35 mouse cellular contexts compared by ENCODE assay signal in the genomic region with DNA sequence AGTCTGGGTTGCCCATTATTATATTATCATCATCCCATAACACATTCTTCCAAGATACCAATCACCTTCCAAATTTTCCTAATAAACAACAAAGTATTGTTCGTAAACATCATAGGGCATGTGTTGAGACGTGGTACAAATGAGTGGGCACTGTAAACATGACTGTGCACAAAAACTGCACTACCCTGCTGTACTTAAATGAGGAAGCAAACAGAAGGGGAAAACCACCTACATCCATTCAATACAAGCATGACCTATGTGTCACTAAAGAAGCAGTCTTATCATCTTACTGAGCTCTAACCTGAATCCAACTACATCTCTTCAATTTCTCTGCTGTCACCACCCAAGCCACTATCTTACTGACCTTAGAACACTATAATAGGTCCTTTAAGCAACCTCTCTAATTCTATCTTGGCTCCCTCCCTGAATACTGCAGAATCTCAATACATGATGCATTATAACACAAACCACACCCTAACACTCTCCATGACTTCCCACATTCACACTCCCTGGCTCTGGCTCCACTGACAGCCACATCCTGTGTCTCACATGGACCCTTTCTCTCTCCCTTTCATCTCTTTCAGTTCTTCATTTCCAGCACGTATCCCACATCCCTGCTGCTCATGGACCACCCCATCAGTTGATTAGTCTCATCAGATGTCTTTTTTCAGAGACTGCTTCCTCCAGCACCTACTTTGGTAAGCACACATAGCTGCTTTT. TPM values are rescaled to one million over a fixed set of nuclear protein-coding genes. Genes with fewer than 3 reads are reported as not detected.
DNase-seq lines count a peak whose midpoint lies in the region; ATAC-seq lines count a peak whose summit lies in the region.
"Had no signal": no experiment of that assay in that cellular context is flagged by ENCODE, and none has a peak within 500 bp of the region (broad histone marks: within the 10 kb centered on the region; RNA-seq: fewer than 3 reads in every experiment).

No protein-coding gene starts in this region.

- no peaks in the 10 kb centered on the region for H3K36me3 ChIP-seq in splenic B cell, adult 2 months (ENCODE audit: control insufficient read depth, insufficient read depth, low read length, poor library complexity, severe bottlenecking)
- H3K36me3 ChIP-seq: embryonic facial prominence, embryonic 13.5 days; forebrain, embryonic 10.5 days; forebrain, embryonic 15.5 days; heart, embryonic 13.5 days; limb, embryonic 13.5 days; liver, embryonic 12.5 days; midbrain, embryonic 10.5 days; midbrain, embryonic 15.5 days; stomach, embryonic 15.5 days had no signal

- H3K27me3 ChIP-seq in splenic B cell, adult 2 months (ENCODE audit: control insufficient read depth, insufficient read depth, low read length, poor library complexity, severe bottlenecking), result no peaks in the 10 kb centered on the region
- H3K27me3 ChIP-seq: embryonic facial prominence, embryonic 13.5 days; forebrain, embryonic 15.5 days; heart, embryonic 13.5 days; limb, embryonic 13.5 days; liver, embryonic 12.5 days; midbrain, embryonic 15.5 days; stomach, embryonic 15.5 days had no signal

- peak; percentile 6 for ATAC-seq in inflammation-experienced regulatory T-cells, adult 6 months
- ATAC-seq: forebrain, embryonic 15.5 days; hindbrain, postnatal 0 days; intestine, embryonic 16.5 days; liver, embryonic 12.5 days; liver, postnatal 0 days; midbrain, embryonic 15.5 days had no signal

- peak; percentile 41 for DNase-seq in A20 (ENCODE audit: low read depth, low spot score)
- peak; percentile 4 for DNase-seq in MEL-GATA-1-ER (ENCODE audit: extremely low read depth, low read depth)
- DNase-seq in splenic B cell, adult 2 months (ENCODE audit: low read depth, low spot score), result peak; percentile 67
- no peak for DNase-seq in urinary bladder, postnatal 14 days (ENCODE audit: low spot score)
- no peak for DNase-seq in kidney, adult 8-10 months
- DNase-seq in cerebellum, postnatal 25 days, result no peak
- DNase-seq: adrenal gland, postnatal 25 days; cerebellum, adult 11-12 months; cerebellum, postnatal 14 days; gastrocnemius, adult 2 months; heart, postnatal 14 days; kidney, adult 9 months; kidney, postnatal 10 days; liver, postnatal 0 days; right cerebral cortex, adult 18-20 months; thymus, postnatal 14 days had no signal

RNA-seq across cellular contexts. Expression of a gene that starts 10.0 kb away (rescaled TPM):
- 10 to 100 TPM; 28.7 to 30.5 (median 29.4) TPM for polyA plus RNA-seq in inflammation-experienced regulatory T-cells, adult 6 months (2017; shearing (Covaris generic))

RNA-seq across cellular contexts. Expression of a gene that starts 57.7 kb away (rescaled TPM):
- polyA plus RNA-seq in inflammation-experienced regulatory T-cells, adult 6 months (2017; shearing (Covaris generic)), result not detected
- polyA plus RNA-seq: embryonic facial prominence, embryonic 13.5 days; forebrain, embryonic 10.5 days; forebrain, embryonic 15.5 days; frontal cortex, adult 2 months; heart, embryonic 13.5 days; hindbrain, embryonic 11.5 days; hindbrain, postnatal 0 days; intestine, embryonic 16.5 days; large intestine, adult 2 months; limb, embryonic 13.5 days; liver, embryonic 12.5 days; liver, postnatal 0 days; lung, embryonic 16.5 days; macrophage; midbrain, embryonic 10.5 days; midbrain, embryonic 15.5 days; neural tube, embryonic 11.5 days; stomach, embryonic 15.5 days; urinary bladder, adult 2 months had no signal

Comparison
In these comparisons a context has a peak if more than half of its experiments do, and no peak if none do; other contexts are left out.
1. DNase-seq: peak in A20 (single experiment), MEL-GATA-1-ER (single experiment) and splenic B cell, adult 2 months (single experiment); none in urinary bladder, postnatal 14 days (single experiment), kidney, adult 8-10 months (0 of 2) and cerebellum, postnatal 25 days (0 of 2).